Mouse (Mus musculus) frontal cortex, adult (tissue): Measurements from ENCODE around the gene Rexo1.

Source experiments
- ATAC-seq: cut with Nextera tagmentation; 2 replicates; pipeline ENCODE4 v1.9.2; 2017; ENCODE audit warnings: mild to moderate bottlenecking, moderate library complexity, mixed read lengths; ENCODE audit not compliant: low TSS enrichment

Rexo1 gene

GRCm38 (mm10) chr10:80553997-80554396 lies 7.4 kb downstream of the Rexo1 start:
- no peak for ATAC-seq

GRCm38 (mm10) chr10:80553575-80553974 lies 7.8 kb downstream of the Rexo1 start:
- no peak for ATAC-seq

- ATAC-seq: no peak
These were observed 9.0 kb downstream of the Rexo1 start for GRCm38 (mm10) chr10:80552364-80552763.

GRCm38 (mm10) chr10:80549279-80549678 lies 12.1 kb downstream of the Rexo1 start:
- no peak for ATAC-seq

GRCm38 (mm10) chr10:80548428-80549006 lies 12.8 kb downstream of the Rexo1 start:
- ATAC-seq: peak; percentile 56; the same call in 1 of the 2 replicates

- ATAC-seq: no peak
These were observed 13.8 kb downstream of the Rexo1 start for GRCm38 (mm10) chr10:80547539-80547938.

GRCm38 (mm10) chr10:80546945-80547344 lies 14.4 kb downstream of the Rexo1 start:
- ATAC-seq: no peak

GRCm38 (mm10) chr10:80545590-80545989 lies 15.8 kb downstream of the Rexo1 start:
- ATAC-seq: no peak

- ATAC-seq: peak; percentile 33; the same call in 1 of the 2 replicates
These were observed 17.5 kb downstream of the Rexo1 start for GRCm38 (mm10) chr10:80543873-80544272.

- ATAC-seq: no peak
These were observed 21.9 kb downstream of the Rexo1 start for GRCm38 (mm10) chr10:80539493-80539892.

GRCm38 (mm10) chr10:80538710-80539394 lies 22.5 kb downstream of the Rexo1 start, which contains the start of gene Atp8b3:
TSS of gene Atp8b3 (minus strand) at chr10:80539124.
- ATAC-seq: no peak

GRCm38 (mm10) chr10:80538180-80538579 lies 23.2 kb downstream of the Rexo1 start:
- ATAC-seq: no peak

- ATAC-seq: no peak
These were observed 25.6 kb downstream of the Rexo1 start for GRCm38 (mm10) chr10:80535711-80536110.

- ATAC-seq: no peak
These were observed 26.3 kb downstream of the Rexo1 start for GRCm38 (mm10) chr10:80535071-80535470.

GRCm38 (mm10) chr10:80533704-80534103 lies 27.7 kb downstream of the Rexo1 start:
- ATAC-seq: no peak

GRCm38 (mm10) chr10:80532783-80533182 lies 28.6 kb downstream of the Rexo1 start:
- no peak for ATAC-seq

- ATAC-seq: no peak
These were observed 35.2 kb downstream of the Rexo1 start for GRCm38 (mm10) chr10:80526172-80526571.

- no peak for ATAC-seq
These were observed 38.1 kb downstream of the Rexo1 start for GRCm38 (mm10) chr10:80523299-80523698.

GRCm38 (mm10) chr10:80519287-80519686 lies 42.1 kb downstream of the Rexo1 start:
- ATAC-seq: no peak

GRCm38 (mm10) chr10:80513739-80514138 lies 47.6 kb downstream of the Rexo1 start:
- ATAC-seq: no peak

GRCm38 (mm10) chr10:80510273-80510660 lies 51.1 kb downstream of the Rexo1 start:
- no peak for ATAC-seq

- ATAC-seq: peak; percentile 57; the same call in 1 of the 2 replicates
These were observed 51.7 kb downstream of the Rexo1 start for GRCm38 (mm10) chr10:80509412-80510272.
